Mouse (Mus musculus): Measurements from ENCODE around the gene Tulp4. TPM values are rescaled to one million over a fixed set of nuclear protein-coding genes. Genes with fewer than 3 reads are reported as not detected.
A peak's percentile ranks its signal among the peaks of the same experiment; 100 is the strongest.

Gene Tulp4
- polyA plus RNA-seq, 1 experiment from 2014 or later: 97.4 TPM

DNA sequence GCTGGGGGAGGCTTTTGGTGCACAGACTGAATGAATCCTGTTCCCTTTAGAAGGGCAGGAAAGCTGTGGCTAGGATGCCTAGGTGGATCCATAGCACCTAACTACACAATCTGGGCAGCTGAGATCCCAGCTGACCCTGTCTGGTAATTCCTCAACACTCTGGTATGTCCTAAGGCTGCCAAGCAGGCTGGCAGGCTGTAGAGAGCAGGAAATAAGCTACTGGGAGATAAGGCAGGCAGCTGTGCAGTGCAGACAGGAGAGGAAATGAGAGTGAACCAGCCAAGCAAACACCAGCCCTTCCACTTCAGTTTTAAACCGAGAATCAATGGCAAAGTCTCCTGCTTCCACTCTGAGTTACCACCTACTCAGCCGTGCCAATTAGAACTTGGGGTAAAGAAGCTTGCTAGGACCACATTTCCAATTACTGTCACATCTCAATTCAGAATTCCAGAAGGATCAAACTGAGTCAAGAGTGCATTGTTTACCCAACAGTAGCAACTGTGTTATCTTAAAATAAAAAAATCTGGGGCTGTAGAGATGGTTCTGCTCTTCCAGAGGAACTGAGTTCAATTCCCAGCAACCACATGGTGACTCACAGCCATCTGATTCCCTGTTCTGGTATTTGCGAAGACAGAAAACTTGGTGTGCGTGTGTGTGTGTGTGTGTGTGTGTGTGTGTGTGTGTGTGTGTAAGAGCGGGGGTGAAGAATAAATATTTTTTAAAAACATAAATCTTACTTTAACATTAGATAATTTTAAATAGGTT lies 66.9 kb downstream of the Tulp4 start:
- peaks cover 23% of the 10 kb centered on the region for H3K4me1 ChIP-seq
- DNase-seq (ENCODE audit: low spot score): peak; percentile 91
- no peaks in the 10 kb centered on the region for H3K9me3 ChIP-seq
- 44% methylated on average over 5 of the region's 5 CpGs for WGBS
- peak overlapping the region; percentile 25; the same call in 1 of the 2 replicates for H3K4me3 ChIP-seq
- peaks cover 21% of the 10 kb centered on the region for H3K36me3 ChIP-seq
- peak overlapping the region; percentile 70; the same call in 1 of the 2 replicates for H3K27ac ChIP-seq
- H3K27me3 ChIP-seq (ENCODE audit: insufficient read depth, poor library complexity, severe bottlenecking): no peaks in the 10 kb centered on the region

DNA sequence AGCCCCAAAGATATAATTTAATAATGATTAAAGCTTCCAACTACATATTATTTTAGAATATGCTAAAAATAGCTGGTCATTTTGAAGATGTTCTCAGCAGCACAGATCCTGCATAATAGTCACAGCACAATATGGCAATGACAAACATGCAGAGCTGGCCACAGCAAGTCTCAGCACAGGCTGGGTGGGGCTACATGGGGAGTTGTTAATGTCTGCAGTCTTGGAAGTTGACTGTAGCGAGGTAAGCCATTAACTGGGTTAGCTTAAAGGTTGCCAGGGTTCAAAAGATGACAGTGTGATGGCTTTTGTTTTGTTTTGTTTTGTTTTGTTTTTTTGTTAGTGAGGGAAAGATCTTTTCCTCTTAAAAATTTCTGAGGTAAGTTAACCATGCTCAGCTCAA lies 68.3 kb downstream of the Tulp4 start:
- Histone ChIP-seq H3K27ac (no peak overlapping the region), H3K27me3 (ENCODE audit: insufficient read depth, poor library complexity, severe bottlenecking) (no peaks in the 10 kb centered on the region), H3K4me1 (peaks cover 32% of the 10 kb centered on the region), H3K9me3 (no peaks in the 10 kb centered on the region), H3K36me3 (peaks cover 24% of the 10 kb centered on the region), H3K4me3 (no peak overlapping the region)
- no peak for DNase-seq (ENCODE audit: low spot score)
- 75% methylated on average over 1 of the region's 1 CpGs for WGBS

DNA sequence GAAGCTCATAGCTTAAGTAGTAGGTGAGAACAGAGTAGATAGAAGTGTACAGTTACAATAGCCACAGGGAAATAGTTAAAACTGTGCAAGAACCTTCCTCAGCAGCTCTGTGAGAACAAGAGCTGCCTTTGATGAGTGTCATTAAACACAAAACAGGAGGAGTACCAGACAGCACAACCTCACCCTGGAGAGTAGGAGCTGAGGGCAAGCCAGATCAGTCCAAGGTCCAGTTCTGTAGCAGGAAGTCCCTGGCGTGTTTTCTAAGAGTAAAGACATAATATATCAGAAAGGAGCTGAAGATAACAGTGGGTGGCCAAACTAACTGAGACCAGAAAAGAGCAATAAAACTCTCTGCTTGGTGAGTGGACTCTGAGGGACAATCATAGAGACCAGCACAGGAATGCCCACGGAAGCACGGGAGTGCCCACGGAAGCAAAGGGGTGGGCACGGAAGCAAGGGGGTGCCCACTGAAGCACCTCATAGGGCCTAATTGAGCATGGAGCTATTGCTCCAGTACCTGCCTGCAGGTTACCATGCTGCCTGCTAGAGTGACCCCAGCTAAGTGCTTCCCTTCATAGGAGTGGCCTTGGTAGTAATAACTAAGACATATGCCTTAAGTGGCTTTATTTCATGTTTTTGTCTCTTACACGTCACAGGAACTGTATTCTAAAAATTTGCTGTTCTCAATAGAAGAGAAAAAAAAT lies 72.5 kb downstream of the Tulp4 start:
- DNase-seq (ENCODE audit: low spot score): no peak
- Histone ChIP-seq H3K27me3 (ENCODE audit: insufficient read depth, poor library complexity, severe bottlenecking) (no peaks in the 10 kb centered on the region), H3K27ac (no peak overlapping the region), H3K9me3 (no peaks in the 10 kb centered on the region), H3K36me3 (peaks cover 32% of the 10 kb centered on the region), H3K4me3 (no peak overlapping the region), H3K4me1 (peaks cover 13% of the 10 kb centered on the region; the same call in 1 of the 2 replicates)
- 78% methylated on average over 6 of the region's 6 CpGs for WGBS

DNA sequence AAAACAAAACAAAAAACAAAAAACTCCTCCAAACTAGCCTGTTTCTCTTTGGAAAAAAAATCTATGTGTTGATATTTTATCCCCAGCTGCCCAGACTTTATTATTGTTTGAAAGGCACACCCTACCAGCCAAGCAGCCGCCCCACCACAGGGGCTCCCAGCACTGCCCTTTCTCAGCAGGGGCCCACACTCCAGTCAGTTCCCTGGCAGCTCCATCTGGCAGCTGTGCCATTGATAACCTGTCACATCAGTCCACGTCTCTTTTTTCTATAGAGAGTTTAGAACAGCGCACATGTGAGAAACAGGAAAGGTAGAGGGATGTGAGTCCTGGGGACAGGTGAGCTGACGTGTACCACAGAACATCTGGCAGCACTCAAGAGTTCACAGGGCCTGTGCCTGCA lies 73.2 kb downstream of the Tulp4 start:
- 74% methylated on average over 4 of the region's 4 CpGs for WGBS
- no peak for DNase-seq (ENCODE audit: low spot score)
- Histone ChIP-seq H3K9me3 (no peaks in the 10 kb centered on the region), H3K27ac (no peak overlapping the region), H3K36me3 (peaks cover 32% of the 10 kb centered on the region), H3K27me3 (ENCODE audit: insufficient read depth, poor library complexity, severe bottlenecking) (no peaks in the 10 kb centered on the region), H3K4me3 (no peak overlapping the region), H3K4me1 (peaks cover 11% of the 10 kb centered on the region; the same call in 1 of the 2 replicates)

DNA sequence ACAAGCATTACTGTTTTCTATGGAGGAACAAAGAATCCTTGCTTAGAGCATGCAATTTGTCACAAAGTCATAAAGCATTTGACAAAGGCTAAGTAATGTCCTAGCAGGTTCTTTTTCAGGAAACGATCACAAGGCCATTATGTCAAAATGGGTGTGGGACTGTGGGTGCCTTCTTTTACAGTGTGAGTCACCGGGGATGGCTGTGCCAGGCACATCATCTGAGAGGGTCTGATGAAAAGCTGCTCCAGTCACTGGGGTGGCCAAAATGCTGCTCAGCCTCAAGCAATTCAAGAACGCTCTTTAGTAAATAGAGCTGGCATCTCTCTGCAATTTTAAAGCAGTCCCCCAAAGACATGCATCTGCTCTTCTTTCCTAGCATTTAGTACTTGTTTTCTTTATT lies 74.2 kb downstream of the Tulp4 start:
- H3K9me3 ChIP-seq: no peaks in the 10 kb centered on the region
- WGBS: 80% methylated on average over 3 of the region's 3 CpGs
- H3K4me1 ChIP-seq: peaks cover 11% of the 10 kb centered on the region; the same call in 1 of the 2 replicates
- H3K36me3 ChIP-seq: peaks cover 35% of the 10 kb centered on the region
- no peaks in the 10 kb centered on the region for H3K27me3 ChIP-seq (ENCODE audit: insufficient read depth, poor library complexity, severe bottlenecking)
- H3K27ac ChIP-seq: no peak overlapping the region
- H3K4me3 ChIP-seq: no peak overlapping the region
- DNase-seq (ENCODE audit: low spot score): no peak

DNA sequence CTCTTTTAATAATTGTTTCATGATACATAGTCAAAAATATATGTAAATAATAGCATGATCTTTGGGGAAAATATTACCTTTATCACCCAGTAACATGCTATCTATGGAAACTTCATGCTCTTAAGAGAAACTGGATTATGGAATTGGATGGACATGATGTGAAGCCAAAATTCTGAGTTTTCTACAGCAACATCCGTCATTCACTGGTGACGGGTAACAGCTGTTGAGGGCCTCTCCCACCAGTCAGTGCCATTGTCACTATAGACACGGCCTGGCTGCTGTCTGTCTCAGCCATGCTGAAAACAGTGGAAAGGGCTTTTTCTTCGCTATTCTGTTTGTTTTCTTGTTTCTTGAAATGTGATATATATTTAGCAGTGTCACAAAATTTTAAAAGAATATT lies 76.5 kb downstream of the Tulp4 start:
- Histone ChIP-seq H3K4me1 (peaks cover 23% of the 10 kb centered on the region), H3K27ac (no peak overlapping the region), H3K9me3 (no peaks in the 10 kb centered on the region), H3K36me3 (peaks cover 35% of the 10 kb centered on the region), H3K27me3 (ENCODE audit: insufficient read depth, poor library complexity, severe bottlenecking) (no peaks in the 10 kb centered on the region), H3K4me3 (no peak overlapping the region)
- DNase-seq (ENCODE audit: low spot score): no peak
- 72% methylated on average over 4 of the region's 4 CpGs for WGBS

DNA sequence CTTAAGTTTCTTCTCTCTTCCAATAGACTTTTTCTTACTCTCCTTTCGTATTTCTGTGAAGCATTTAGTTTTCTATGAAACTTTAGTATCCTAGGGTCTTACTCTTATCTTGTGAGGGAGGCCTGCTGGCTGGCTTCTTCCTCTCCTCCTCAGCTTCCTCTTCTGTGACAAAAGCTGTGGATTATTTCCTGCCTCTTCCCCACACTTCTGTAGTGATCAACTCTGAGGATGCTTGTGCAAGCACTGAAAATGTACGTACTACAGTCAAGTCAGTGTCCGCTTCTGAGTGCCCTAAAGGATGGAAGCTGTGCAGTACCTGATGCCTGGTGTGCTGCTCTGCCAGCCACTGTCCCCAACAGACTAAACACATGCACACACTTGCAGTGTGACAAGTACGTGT lies 80.4 kb downstream of the Tulp4 start:
- no peaks in the 10 kb centered on the region for H3K27me3 ChIP-seq (ENCODE audit: insufficient read depth, poor library complexity, severe bottlenecking)
- no peak for DNase-seq (ENCODE audit: low spot score)
- peaks cover 26% of the 10 kb centered on the region for H3K36me3 ChIP-seq
- peaks cover 34% of the 10 kb centered on the region for H3K4me1 ChIP-seq
- H3K9me3 ChIP-seq: no peaks in the 10 kb centered on the region
- 79% methylated on average over 4 of the region's 4 CpGs for WGBS
- no peak overlapping the region for H3K4me3 ChIP-seq
- no peak overlapping the region for H3K27ac ChIP-seq

DNA sequence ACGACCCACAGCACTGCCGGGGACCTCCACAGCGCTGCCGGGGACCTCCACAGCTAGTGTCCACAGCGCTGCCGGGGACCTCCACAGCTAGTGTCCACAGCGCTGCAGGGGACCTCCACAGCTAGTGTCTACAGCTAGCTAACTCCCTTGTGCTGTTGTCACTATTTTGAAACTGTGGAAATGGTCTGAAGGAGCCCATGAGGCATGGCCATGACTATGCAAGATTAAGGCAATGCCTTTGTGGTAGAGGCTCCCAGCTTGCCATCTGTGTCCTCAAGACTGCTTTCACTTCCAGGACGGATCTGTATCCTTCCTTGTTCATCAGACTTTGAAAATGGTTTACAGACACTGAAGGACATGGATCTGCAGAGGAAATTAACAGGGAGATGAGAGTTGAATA lies 80.9 kb downstream of the Tulp4 start:
- H3K27me3 ChIP-seq (ENCODE audit: insufficient read depth, poor library complexity, severe bottlenecking): no peaks in the 10 kb centered on the region
- peaks cover 27% of the 10 kb centered on the region for H3K36me3 ChIP-seq
- WGBS: 92% methylated on average over 8 of the region's 8 CpGs
- DNase-seq (ENCODE audit: low spot score): no peak
- H3K4me1 ChIP-seq: peaks cover 38% of the 10 kb centered on the region
- no peak overlapping the region for H3K27ac ChIP-seq
- no peaks in the 10 kb centered on the region for H3K9me3 ChIP-seq
- no peak overlapping the region for H3K4me3 ChIP-seq

DNA sequence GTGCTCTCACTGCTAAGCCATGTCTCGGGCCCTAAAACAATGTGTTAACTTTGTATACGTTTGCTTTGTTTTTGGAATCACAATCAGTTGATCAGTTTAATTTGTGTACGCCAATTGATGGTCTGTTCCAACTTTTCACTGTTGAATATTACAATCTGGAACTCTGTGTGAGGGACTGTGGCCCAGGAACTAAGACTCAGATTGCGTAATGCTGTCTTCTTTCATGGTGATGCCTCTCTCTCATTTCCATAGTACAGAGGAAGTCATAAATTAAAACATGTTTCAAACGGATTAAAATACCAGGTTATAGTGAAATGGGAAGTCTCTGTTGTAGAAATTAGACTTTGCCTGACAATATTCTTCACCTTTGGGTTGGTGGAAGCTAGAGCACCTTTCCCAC lies 83.0 kb downstream of the Tulp4 start:
- H3K36me3 ChIP-seq: peaks cover 37% of the 10 kb centered on the region
- H3K27me3 ChIP-seq (ENCODE audit: insufficient read depth, poor library complexity, severe bottlenecking): no peaks in the 10 kb centered on the region
- H3K9me3 ChIP-seq: no peaks in the 10 kb centered on the region
- H3K27ac ChIP-seq: no peak overlapping the region
- DNase-seq (ENCODE audit: low spot score): no peak
- WGBS: 89% methylated on average over 5 of the region's 5 CpGs
- peaks cover 41% of the 10 kb centered on the region for H3K4me1 ChIP-seq
- H3K4me3 ChIP-seq: no peak overlapping the region

DNA sequence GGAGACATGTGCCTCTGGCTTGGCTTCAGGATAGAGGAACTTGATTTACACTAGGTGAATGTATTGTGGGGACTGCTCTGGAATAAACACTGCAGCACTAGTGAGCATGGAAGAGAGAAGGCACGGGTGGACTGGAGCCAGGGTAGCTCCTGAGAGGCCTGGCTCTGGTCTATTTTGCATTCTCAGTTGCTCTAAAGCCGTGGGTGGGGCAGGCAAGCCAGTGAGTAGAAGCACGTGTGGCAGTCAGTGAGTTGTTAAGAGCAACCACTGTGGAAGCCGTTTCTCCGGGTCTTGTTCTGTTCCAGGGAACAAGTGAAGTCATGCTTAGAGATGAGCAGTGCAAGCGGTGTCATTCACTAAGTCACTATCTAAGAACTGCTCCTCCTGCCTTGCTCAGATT lies 86.0 kb downstream of the Tulp4 start:
- H3K36me3 ChIP-seq: peaks cover 23% of the 10 kb centered on the region
- H3K4me3 ChIP-seq: no peak overlapping the region
- peaks cover 33% of the 10 kb centered on the region for H3K4me1 ChIP-seq
- WGBS: 76% methylated on average over 6 of the region's 6 CpGs
- no peak for DNase-seq (ENCODE audit: low spot score)
- H3K27me3 ChIP-seq (ENCODE audit: insufficient read depth, poor library complexity, severe bottlenecking): no peaks in the 10 kb centered on the region
- 0 out of 2 replicates have a peak overlapping the region, but pooled peaks have one; percentile 43 for H3K27ac ChIP-seq
- H3K9me3 ChIP-seq: no peaks in the 10 kb centered on the region

DNA sequence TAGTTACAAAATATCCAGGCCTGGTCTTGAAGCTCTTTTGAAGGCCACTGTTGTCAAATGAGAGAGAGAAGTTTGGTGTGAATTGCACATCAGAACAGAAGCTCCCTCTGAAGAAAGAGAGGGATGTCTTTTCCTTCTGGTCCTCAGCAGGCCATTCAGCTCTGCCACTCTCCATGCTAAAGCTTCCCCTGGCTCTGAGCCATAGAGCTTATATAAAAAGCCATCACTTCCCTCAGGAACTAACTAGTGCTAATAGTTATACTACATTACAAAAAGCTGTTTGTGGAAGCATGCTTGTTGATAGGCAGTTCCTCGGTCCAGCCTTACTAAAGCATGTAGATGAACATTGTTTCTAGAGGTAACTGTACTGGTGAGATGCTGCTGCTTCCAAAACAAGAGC lies 89.2 kb downstream of the Tulp4 start:
- Histone ChIP-seq H3K27me3 (ENCODE audit: insufficient read depth, poor library complexity, severe bottlenecking) (no peaks in the 10 kb centered on the region), H3K27ac (no peak overlapping the region), H3K4me1 (peaks cover 19% of the 10 kb centered on the region), H3K4me3 (no peak overlapping the region), H3K36me3 (peaks cover 25% of the 10 kb centered on the region), H3K9me3 (no peaks in the 10 kb centered on the region)
- 84% methylated on average over 1 of the region's 1 CpGs for WGBS
- no peak for DNase-seq (ENCODE audit: low spot score)

DNA sequence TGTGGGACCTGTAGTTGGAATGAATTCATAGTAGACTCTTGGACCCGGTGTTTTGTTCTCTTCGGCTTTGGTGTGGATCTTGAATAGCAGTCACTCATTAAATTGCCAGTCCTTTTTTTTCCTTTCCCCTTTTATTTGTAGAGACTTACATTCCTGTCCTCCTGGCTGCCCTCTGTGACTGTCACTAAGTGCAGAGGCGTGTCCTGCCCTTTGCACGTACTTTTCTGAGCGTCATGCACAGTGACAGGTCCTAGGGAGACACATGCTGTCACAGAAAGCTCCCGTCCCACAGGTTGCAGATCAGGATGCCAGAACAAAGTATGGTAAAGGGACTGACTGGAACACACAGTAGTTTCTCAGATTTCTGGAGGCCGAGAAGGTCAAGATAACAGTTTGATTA lies 91.3 kb downstream of the Tulp4 start:
- Histone ChIP-seq H3K36me3 (peaks cover 41% of the 10 kb centered on the region), H3K27me3 (ENCODE audit: insufficient read depth, poor library complexity, severe bottlenecking) (no peaks in the 10 kb centered on the region), H3K27ac (no peak overlapping the region), H3K4me1 (peaks cover 9% of the 10 kb centered on the region; the same call in 1 of the 2 replicates), H3K4me3 (no peak overlapping the region), H3K9me3 (no peaks in the 10 kb centered on the region)
- 62% methylated on average over 7 of the region's 7 CpGs for WGBS
- DNase-seq (ENCODE audit: low spot score): no peak

DNA sequence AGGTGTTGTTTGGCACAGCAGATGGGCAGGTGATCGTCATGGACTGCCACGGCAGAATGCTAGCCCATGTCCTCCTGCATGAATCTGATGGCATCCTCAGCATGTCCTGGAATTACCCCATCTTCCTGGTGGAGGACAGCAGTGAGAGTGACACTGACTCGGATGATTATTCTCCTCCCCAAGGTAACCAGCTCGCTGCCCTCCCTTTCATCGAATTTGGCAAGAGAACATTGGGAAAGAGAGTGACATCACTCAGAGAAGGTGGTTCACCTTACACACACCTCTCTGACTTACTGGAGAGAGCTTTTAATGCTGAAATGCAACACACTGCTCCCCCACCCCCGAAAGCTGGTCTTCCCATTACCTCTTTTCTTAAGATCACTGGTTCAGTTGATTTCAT lies 92.4 kb downstream of the Tulp4 start:
- H3K27me3 ChIP-seq (ENCODE audit: insufficient read depth, poor library complexity, severe bottlenecking): no peaks in the 10 kb centered on the region
- no peaks in the 10 kb centered on the region for H3K9me3 ChIP-seq
- H3K4me3 ChIP-seq: no peak overlapping the region
- H3K36me3 ChIP-seq: peaks cover 37% of the 10 kb centered on the region
- no peak for DNase-seq (ENCODE audit: low spot score)
- peaks cover 15% of the 10 kb centered on the region; the same call in 1 of the 2 replicates for H3K4me1 ChIP-seq
- H3K27ac ChIP-seq: no peak overlapping the region
- WGBS: 85% methylated on average over 6 of the region's 6 CpGs

Data from heart, embryonic 10.5 days (tissue).